Mouse (Mus musculus) olfactory bulb, adult 2 months (tissue): ENCODE data around the gene Jun.

Experiments used
- CTCF ChIP-seq: fragments of 200-500 bp; IDR thresholded peaks from 2 replicates; pipeline ENCODE4 v1.5.1; 2012; ENCODE audit warnings: low read depth, mild to moderate bottlenecking, low read length, moderate library complexity; ENCODE audit not compliant: insufficient read depth
- POLR2A ChIP-seq: fragments of 200-500 bp; IDR thresholded peaks from 2 replicates; pipeline ENCODE4 v1.6.1; 2012; ENCODE audit warnings: mild to moderate bottlenecking, low read depth, low read length, moderate library complexity; ENCODE audit not compliant: insufficient read depth

DNA sequence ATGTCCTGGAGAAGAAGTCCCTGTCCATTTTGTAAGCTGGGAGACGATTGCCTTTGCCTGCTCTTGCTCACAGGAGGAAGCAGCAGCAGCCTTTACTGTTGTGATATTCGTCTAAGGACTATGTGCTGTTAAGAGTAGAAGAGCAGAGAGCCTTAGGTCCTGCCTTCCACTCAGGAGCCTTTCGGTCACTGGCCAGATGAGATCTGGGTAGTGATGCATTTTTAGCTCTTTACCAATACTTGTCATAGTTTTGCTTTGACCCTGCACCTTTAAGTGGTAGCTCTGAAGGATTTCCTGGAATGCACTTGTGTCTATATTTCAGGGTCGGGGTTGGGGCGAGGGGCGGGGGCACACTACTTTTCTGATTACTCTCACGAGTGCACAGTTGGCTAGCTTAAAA lies 47.4 kb upstream of the Jun start:
- TF ChIP-seq CTCF = no peak
- no peak for TF ChIP-seq POLR2A
